Mouse (Mus musculus) adipocyte (in vitro differentiated cells): ENCODE data around the gene Mapre3.

Experiments
- DNase-seq: peaks from one replicate; pipeline ENCODE4 v3.0.0-alpha.2; 2016; ENCODE audit warnings: low spot score

The Mapre3 gene

GRCm38 (mm10) chr5:30886209-30886608 lies 71.8 kb downstream of the Mapre3 start:
- DNase-seq = no peak

- no peak for DNase-seq
Observed at GRCm38 (mm10) chr5:30886731-30887130, 72.3 kb downstream of the Mapre3 start.

DNA sequence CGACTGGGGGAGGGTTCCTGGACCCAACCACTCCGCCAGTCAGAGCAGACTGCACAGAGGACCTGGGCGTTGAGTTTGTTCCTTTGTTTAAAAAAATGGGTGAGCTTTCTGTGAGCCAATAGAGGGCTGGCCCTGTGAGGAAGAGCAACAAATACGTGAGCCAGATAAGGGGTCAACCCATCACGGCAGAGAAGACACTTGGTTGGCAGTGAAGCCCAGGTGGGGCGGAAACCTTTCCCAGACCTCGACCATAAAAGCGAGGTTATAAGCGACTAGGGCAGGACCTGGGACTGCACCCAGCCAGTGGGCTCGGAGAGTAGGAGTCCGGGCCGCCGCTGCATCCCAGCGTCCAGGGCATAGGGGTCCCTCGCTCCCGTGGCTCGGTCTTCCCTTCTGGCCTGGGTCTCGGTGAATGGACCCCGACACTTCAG lies 72.9 kb downstream of the Mapre3 start:
- peak; percentile 59 for DNase-seq

- peak; percentile 98 for DNase-seq
Observed at GRCm38 (mm10) chr5:30887858-30888336, 73.5 kb downstream of the Mapre3 start.

GRCm38 (mm10) chr5:30888337-30889087 lies 74.1 kb downstream of the Mapre3 start, which contains the start of gene Agbl5:
Gene Agbl5, plus strand, starts transcription at chr5:30888694.
- DNase-seq = peak; percentile 95

DNA sequence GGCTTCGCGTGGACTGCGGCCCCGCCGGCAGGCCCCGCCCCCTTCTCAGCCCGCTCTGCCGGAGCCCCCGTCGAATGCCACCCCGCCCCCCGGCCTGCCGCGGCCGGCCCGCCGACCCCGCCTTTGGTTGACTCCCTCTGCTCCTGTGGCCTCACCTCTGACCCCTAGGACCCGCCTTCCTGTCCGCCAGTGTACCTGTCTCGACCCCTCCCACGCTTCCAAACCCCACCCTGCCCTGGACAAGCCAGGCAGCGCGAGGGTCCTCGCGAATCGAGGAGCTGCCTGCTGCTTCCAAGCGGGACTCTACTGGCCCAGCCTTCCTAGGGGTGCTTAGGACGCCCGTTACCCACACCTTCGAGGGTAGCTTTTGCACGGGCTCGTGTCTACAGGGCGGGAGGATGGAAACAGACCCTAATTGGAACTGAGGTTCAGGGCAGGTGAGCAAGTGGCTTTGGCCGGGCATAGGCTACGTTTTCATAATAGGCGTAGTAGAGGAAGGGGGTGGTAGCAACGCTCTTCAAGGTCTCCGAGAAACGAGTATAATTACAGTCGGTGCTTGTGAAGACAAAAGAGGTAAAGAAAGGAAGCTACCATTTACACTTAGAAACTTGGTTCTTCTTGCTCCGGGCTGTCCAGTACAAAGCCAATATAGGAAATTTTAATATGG lies 74.8 kb downstream of the Mapre3 start:
- peak; percentile 34 for DNase-seq

DNA sequence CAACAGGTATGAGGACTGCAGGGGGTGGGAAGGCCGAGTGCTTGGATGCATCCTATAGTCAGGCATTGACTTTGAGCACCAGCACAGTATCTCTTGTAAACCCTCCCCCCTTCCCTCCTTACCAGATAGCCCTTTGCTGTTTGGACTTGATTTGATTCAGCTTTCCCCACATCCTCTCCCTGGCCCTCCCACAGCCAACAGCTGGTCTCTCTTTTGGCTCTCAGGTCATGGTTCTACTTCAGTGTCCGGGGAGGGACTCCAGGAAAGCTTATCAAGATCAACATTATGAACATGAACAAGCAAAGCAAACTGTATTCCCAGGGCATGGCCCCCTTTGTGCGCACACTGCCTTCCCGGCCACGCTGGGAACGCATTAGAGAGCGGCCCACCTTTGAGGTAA lies 75.9 kb downstream of the Mapre3 start:
- no peak for DNase-seq

- DNase-seq = peak; percentile 41
Observed at GRCm38 (mm10) chr5:30901860-30902259, 87.4 kb downstream of the Mapre3 start.

- peak; percentile 98 for DNase-seq
Observed at GRCm38 (mm10) chr5:30907413-30908059, 93.1 kb downstream of the Mapre3 start, which contains the start of gene Ost4. Gene Ost4, minus strand, starts transcription at chr5:30907788.

- peak; percentile 53 for DNase-seq
Observed at GRCm38 (mm10) chr5:30908426-30909299, 94.2 kb downstream of the Mapre3 start.

GRCm38 (mm10) chr5:30909300-30909659 lies 94.8 kb downstream of the Mapre3 start:
- DNase-seq = peak; percentile 68

GRCm38 (mm10) chr5:30909863-30910262 lies 95.4 kb downstream of the Mapre3 start:
- no peak for DNase-seq

- peak; percentile 78 for DNase-seq
Observed at GRCm38 (mm10) chr5:30910481-30910880, 96.0 kb downstream of the Mapre3 start.

GRCm38 (mm10) chr5:30912156-30912555 lies 97.7 kb downstream of the Mapre3 start:
- peak; percentile 47 for DNase-seq

DNA sequence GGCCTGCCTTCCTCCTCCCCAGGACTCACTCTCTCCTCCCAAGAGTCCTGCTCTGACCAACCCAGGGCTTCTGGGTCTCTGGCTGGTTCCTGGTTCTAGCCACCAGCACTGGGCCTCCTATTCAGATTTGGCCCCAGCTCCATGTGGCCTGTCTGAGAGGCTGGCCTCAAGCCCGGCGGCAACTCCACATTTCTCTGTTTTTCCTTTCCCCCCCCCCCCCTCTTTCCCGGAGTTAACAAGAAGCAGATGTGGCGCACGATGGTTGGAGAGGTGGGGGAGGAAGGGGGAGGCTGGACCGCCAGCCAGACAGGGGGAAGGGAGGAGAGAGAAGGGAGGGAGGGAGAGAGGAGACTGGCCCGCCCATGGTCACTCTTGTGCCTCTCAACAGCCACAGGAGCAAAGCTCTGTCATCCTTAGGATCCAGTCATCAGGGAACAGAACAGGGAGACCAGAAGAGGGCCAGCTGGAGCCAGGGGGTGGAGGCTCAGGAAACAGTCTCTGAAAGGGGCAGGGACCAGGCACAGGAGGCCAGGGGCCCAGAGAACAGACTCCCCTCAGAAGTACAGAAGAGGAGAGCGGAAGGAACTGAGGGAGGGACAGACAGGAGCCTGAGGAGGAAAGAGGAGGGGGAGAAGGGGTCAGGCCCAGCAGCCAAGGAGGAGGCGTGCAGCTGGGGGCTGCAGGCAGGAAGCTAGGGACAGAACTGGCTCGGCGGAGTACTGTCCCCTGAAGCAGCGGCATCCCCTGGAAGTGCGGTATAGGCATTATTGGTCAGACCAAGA lies 98.8 kb downstream of the Mapre3 start, which contains the start of gene Emilin1:
Emilin1 (plus strand) TSS at position 343 of the 782 bp plus-strand sequence.
- DNase-seq = peak; percentile 98

DNA sequence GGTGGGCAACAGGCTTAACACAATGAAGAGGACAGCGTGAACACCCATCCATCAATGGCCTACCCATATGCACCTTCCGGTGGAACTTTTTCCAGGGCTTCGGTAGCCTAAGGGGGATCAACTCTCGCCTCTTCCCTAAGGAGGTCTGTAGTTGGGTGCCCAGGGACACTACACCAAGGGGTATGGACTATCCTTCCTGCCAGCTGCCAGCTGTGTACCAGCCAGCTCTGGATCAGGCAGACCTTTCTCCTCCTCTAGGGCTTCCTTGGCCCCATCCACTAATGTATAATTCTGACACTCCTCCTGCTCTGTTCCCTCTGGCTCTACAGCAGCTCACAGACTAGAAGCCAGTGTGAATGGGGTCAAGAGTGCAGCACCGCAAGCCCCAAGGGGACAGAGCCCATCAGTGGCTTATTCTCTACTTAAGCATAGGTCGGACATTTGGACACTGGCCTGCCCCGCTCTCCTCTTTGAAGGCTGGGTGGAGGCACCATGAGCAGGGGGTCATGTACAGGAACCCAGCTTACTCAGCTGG lies 99.7 kb downstream of the Mapre3 start:
- DNase-seq = peak; percentile 80

- no peak for DNase-seq
Observed at GRCm38 (mm10) chr5:30914849-30915248, 100.4 kb downstream of the Mapre3 start.

- no peak for DNase-seq
Observed at GRCm38 (mm10) chr5:30915456-30915855, 101.0 kb downstream of the Mapre3 start.
